Mouse (Mus musculus) forebrain, embryonic 13.5 days (tissue): ENCODE measurements at regions not wholly inside any gene's neighbourhood (a gene's known extent, or its start where the extent isn't known, plus 50 kb on each side); places are given as distances from the start of the nearest gene placed in this dataset.

Experiments
- ATAC-seq: fragments of 200-750 bp; cut with Nextera tagmentation; 2 replicates; pipeline ENCODE4 v1.8.0; 2017
- H3K27ac ChIP-seq: fragments of 300-500 bp; sonication (generic); 2 replicates; pipeline ENCODE4 v1.5.1; 2015; ENCODE audit warnings: inconsistent platforms, mild to moderate bottlenecking, moderate library complexity
- H3K27me3 ChIP-seq: fragments of 300-500 bp; sonication (generic); 2 replicates; pipeline ENCODE4 v1.6.1; 2015; ENCODE audit warnings: mild to moderate bottlenecking, inconsistent platforms
- H3K36me3 ChIP-seq: fragments of 300-500 bp; sonication (generic); 2 replicates; pipeline ENCODE4 v1.6.1; 2015; ENCODE audit warnings: mild to moderate bottlenecking, inconsistent platforms; ENCODE audit not compliant: poor library complexity, severe bottlenecking
- H3K4me1 ChIP-seq: fragments of 300-500 bp; sonication (generic); 2 replicates; pipeline ENCODE4 v1.6.1; 2015; ENCODE audit warnings: inconsistent platforms
- H3K4me2 ChIP-seq: fragments of 300-500 bp; sonication (generic); 2 replicates; pipeline ENCODE4 v1.6.1; 2015; ENCODE audit warnings: inconsistent platforms, mild to moderate bottlenecking, moderate library complexity
- H3K4me3 ChIP-seq: fragments of 300-500 bp; sonication (generic); 2 replicates; pipeline ENCODE4 v1.5.1; 2015; ENCODE audit warnings: mild to moderate bottlenecking, inconsistent platforms
- H3K9ac ChIP-seq: fragments of 300-500 bp; sonication (generic); 2 replicates; pipeline ENCODE4 v1.6.1; 2015; ENCODE audit warnings: mild to moderate bottlenecking, inconsistent platforms
- H3K9me3 ChIP-seq: fragments of 300-500 bp; sonication (generic); replicated peaks from 2 replicates; pipeline ENCODE4 v1.6.1; 2016; ENCODE audit warnings: inconsistent platforms
- WGBS: fragments of 180-500 bp; shearing (Covaris S2); methylation state at CpG from one replicate; pipeline ENCODE4 v1.1.7; 2015; 5-methylcytosine and 5-hydroxymethylcytosine counted together

- Histone ChIP-seq H3K4me2 (no peak overlapping the region), H3K4me3 (no peak overlapping the region), H3K36me3 (no peaks in the 10 kb centered on the region), H3K27ac (no peak overlapping the region), H3K27me3 (no peaks in the 10 kb centered on the region), H3K4me1 (no peaks in the 10 kb centered on the region), H3K9me3 (no peaks in the 10 kb centered on the region), H3K9ac (no peak overlapping the region)
- 79% methylated on average over 6 of the region's 6 CpGs for WGBS
- ATAC-seq, result no peak
These were observed 630.9 kb upstream of the Lcorl start for GRCm38 (mm10) chr5:46488140-46488942.

- H3K27ac ChIP-seq, result no peak overlapping the region
- H3K4me3 ChIP-seq, result no peak overlapping the region
- H3K27me3 ChIP-seq, result no peaks in the 10 kb centered on the region
- no peak overlapping the region for H3K9ac ChIP-seq
- no peaks in the 10 kb centered on the region for H3K4me1 ChIP-seq
- no peak for ATAC-seq
- 97% methylated on average over 1 of the region's 1 CpGs for WGBS
- H3K9me3 ChIP-seq, result no peaks in the 10 kb centered on the region
- H3K4me2 ChIP-seq, result no peak overlapping the region
- H3K36me3 ChIP-seq, result no peaks in the 10 kb centered on the region
These were observed 629.4 kb upstream of the Lcorl start for GRCm38 (mm10) chr5:46486740-46487326.

- H3K9ac ChIP-seq, result no peak overlapping the region
- H3K4me2 ChIP-seq, result no peak overlapping the region
- no peak overlapping the region for H3K4me3 ChIP-seq
- H3K27ac ChIP-seq, result no peak overlapping the region
- WGBS, result 96% methylated on average over 3 of the region's 3 CpGs
- ATAC-seq, result peak; percentile 36; the same call in 1 of the 2 replicates
- H3K4me1 ChIP-seq, result no peaks in the 10 kb centered on the region
- H3K9me3 ChIP-seq, result no peaks in the 10 kb centered on the region
- no peaks in the 10 kb centered on the region for H3K36me3 ChIP-seq
- H3K27me3 ChIP-seq, result no peaks in the 10 kb centered on the region
These were observed 598.9 kb upstream of the Lcorl start for GRCm38 (mm10) chr5:46456356-46456755.

GRCm38 (mm10) chr5:46448274-46448673, 590.9 kb upstream of the Lcorl start:
- ATAC-seq, result peak; percentile 65; the same call in 1 of the 2 replicates
- no peaks in the 10 kb centered on the region for H3K9me3 ChIP-seq
- H3K4me3 ChIP-seq, result no peak overlapping the region
- H3K27me3 ChIP-seq, result no peaks in the 10 kb centered on the region
- 57% methylated on average over 4 of the region's 4 CpGs for WGBS
- no peak overlapping the region for H3K27ac ChIP-seq
- peaks cover 30% of the 10 kb centered on the region for H3K4me1 ChIP-seq
- H3K9ac ChIP-seq, result no peak overlapping the region
- H3K4me2 ChIP-seq, result no peak overlapping the region
- no peaks in the 10 kb centered on the region for H3K36me3 ChIP-seq

GRCm38 (mm10) chr5:46445844-46446243, 588.4 kb upstream of the Lcorl start:
- Histone ChIP-seq H3K27me3 (no peaks in the 10 kb centered on the region), H3K27ac (no peak overlapping the region), H3K4me3 (no peak overlapping the region), H3K9ac (no peak overlapping the region), H3K36me3 (no peaks in the 10 kb centered on the region), H3K9me3 (no peaks in the 10 kb centered on the region), H3K4me2 (no peak overlapping the region), H3K4me1 (peaks cover 30% of the 10 kb centered on the region)
- WGBS, result 50% methylated on average over 3 of the region's 3 CpGs
- peak; percentile 15; the same call in 1 of the 2 replicates for ATAC-seq

- Histone ChIP-seq H3K36me3 (no peaks in the 10 kb centered on the region), H3K27ac (no peak overlapping the region), H3K27me3 (no peaks in the 10 kb centered on the region), H3K4me3 (no peak overlapping the region), H3K4me2 (0 out of 2 replicates have a peak overlapping the region, but pooled peaks have one; percentile 12), H3K9ac (no peak overlapping the region), H3K4me1 (peaks cover 30% of the 10 kb centered on the region), H3K9me3 (no peaks in the 10 kb centered on the region)
- no peak; the same call in 1 of the 2 replicates for ATAC-seq
- 20% methylated on average over 7 of the region's 7 CpGs for WGBS
These were observed 587.7 kb upstream of the Lcorl start for GRCm38 (mm10) chr5:46445122-46445521.

GRCm38 (mm10) chr5:46443805-46444340, 586.5 kb upstream of the Lcorl start:
- H3K4me2 ChIP-seq, result no peak overlapping the region; the same call in 1 of the 2 replicates
- peaks cover 25% of the 10 kb centered on the region for H3K4me1 ChIP-seq
- H3K27me3 ChIP-seq, result no peaks in the 10 kb centered on the region
- H3K27ac ChIP-seq, result no peak overlapping the region
- WGBS, result 15% methylated on average over 12 of the region's 12 CpGs
- H3K36me3 ChIP-seq, result no peaks in the 10 kb centered on the region
- H3K4me3 ChIP-seq, result no peak overlapping the region
- ATAC-seq, result no peak
- no peak overlapping the region for H3K9ac ChIP-seq
- H3K9me3 ChIP-seq, result no peaks in the 10 kb centered on the region

- H3K27ac ChIP-seq, result no peak overlapping the region
- no peaks in the 10 kb centered on the region for H3K27me3 ChIP-seq
- H3K4me1 ChIP-seq, result peaks cover 14% of the 10 kb centered on the region
- ATAC-seq, result peak; percentile 76
- H3K36me3 ChIP-seq, result no peaks in the 10 kb centered on the region
- 73% methylated on average over 6 of the region's 6 CpGs for WGBS
- no peak overlapping the region for H3K4me2 ChIP-seq
- no peak overlapping the region for H3K9ac ChIP-seq
- no peak overlapping the region for H3K4me3 ChIP-seq
- H3K9me3 ChIP-seq, result no peaks in the 10 kb centered on the region
These were observed 585.3 kb upstream of the Lcorl start for GRCm38 (mm10) chr5:46442600-46443248.

- H3K4me2 ChIP-seq, result no peak overlapping the region
- H3K36me3 ChIP-seq, result no peaks in the 10 kb centered on the region
- H3K4me1 ChIP-seq, result peaks cover 14% of the 10 kb centered on the region
- H3K9me3 ChIP-seq, result no peaks in the 10 kb centered on the region
- no peak overlapping the region for H3K27ac ChIP-seq
- no peaks in the 10 kb centered on the region for H3K27me3 ChIP-seq
- H3K9ac ChIP-seq, result no peak overlapping the region
- H3K4me3 ChIP-seq, result no peak overlapping the region
- no peak for ATAC-seq
These were observed 584.3 kb upstream of the Lcorl start for GRCm38 (mm10) chr5:46441716-46442115.

GRCm38 (mm10) chr5:46431644-46432367, 574.4 kb upstream of the Lcorl start:
- Histone ChIP-seq H3K9me3 (no peaks in the 10 kb centered on the region), H3K36me3 (no peaks in the 10 kb centered on the region), H3K4me3 (no peak overlapping the region), H3K27me3 (no peaks in the 10 kb centered on the region), H3K4me1 (no peaks in the 10 kb centered on the region), H3K27ac (no peak overlapping the region), H3K4me2 (no peak overlapping the region), H3K9ac (no peak overlapping the region)
- no peak for ATAC-seq
- 44% methylated on average over 3 of the region's 3 CpGs for WGBS

GRCm38 (mm10) chr5:46422738-46423137, 565.3 kb upstream of the Lcorl start:
- no peak for ATAC-seq

More at GRCm38 (mm10) chr5:46422738-46423137, 565.3 kb upstream of the Lcorl start:
- no peak overlapping the region for H3K27ac ChIP-seq
- H3K36me3 ChIP-seq, result no peaks in the 10 kb centered on the region
- H3K4me3 ChIP-seq, result no peak overlapping the region
- no peaks in the 10 kb centered on the region for H3K9me3 ChIP-seq
- H3K9ac ChIP-seq, result no peak overlapping the region
- H3K4me2 ChIP-seq, result no peak overlapping the region
- no peaks in the 10 kb centered on the region for H3K4me1 ChIP-seq
- no peaks in the 10 kb centered on the region for H3K27me3 ChIP-seq
- 31% methylated on average over 3 of the region's 3 CpGs for WGBS
